Mouse (Mus musculus) G1E (cell line): ENCODE data around the gene Nr2f2.

Experiments
- CTCF ChIP-seq: IDR thresholded peaks from 2 replicates; pipeline ENCODE4 v1.5.1; 2012; ENCODE audit warnings: low read depth, low read length, inconsistent platforms, mixed read lengths
- GATA1 ChIP-seq: IDR thresholded peaks from 2 replicates; pipeline ENCODE4 v1.6.1; 2012; ENCODE audit warnings: borderline replicate concordance, low read length, inconsistent platforms, mixed read lengths
- GATA2 ChIP-seq: IDR thresholded peaks from 2 replicates; pipeline ENCODE4 v1.6.1; 2012; ENCODE audit warnings: low read depth, low read length, inconsistent platforms, borderline replicate concordance
- POLR2AphosphoS5 ChIP-seq: IDR thresholded peaks from 2 replicates; pipeline ENCODE4 v1.6.1; 2012; ENCODE audit warnings: low read depth, low read length, inconsistent platforms; ENCODE audit not compliant: insufficient replicate concordance
- TAL1 ChIP-seq: conservative IDR thresholded peaks from 2 replicates; pipeline ENCODE4 v1.6.1; 2012; ENCODE audit warnings: low read depth, low read length, inconsistent platforms, mixed read lengths

- TF ChIP-seq CTCF, result no peak
- TF ChIP-seq GATA1, result no peak
- no peak for TF ChIP-seq TAL1
- no peak for TF ChIP-seq POLR2AphosphoS5
- TF ChIP-seq GATA2, result no peak
Measured at GRCm38 (mm10) chr7:70337581-70338264, 28.8 kb downstream of the Nr2f2 start.
